Mouse (Mus musculus): Measurements from ENCODE around the gene Cyp2r1. TPM values are rescaled to one million over a fixed set of nuclear protein-coding genes. Genes with fewer than 3 reads are reported as not detected.
"Not testable (repeated sequence)": the region's sequence is repeated elsewhere in the genome, so short reads cannot be mapped to it uniquely, and the experiment has no call there.

The Cyp2r1 gene
- 4.3 and 4.5 TPM in 2 replicates for polyA plus RNA-seq (2015; fragmentation: Nextera tagmentation; extraction: Ambion mirVana)

DNA sequence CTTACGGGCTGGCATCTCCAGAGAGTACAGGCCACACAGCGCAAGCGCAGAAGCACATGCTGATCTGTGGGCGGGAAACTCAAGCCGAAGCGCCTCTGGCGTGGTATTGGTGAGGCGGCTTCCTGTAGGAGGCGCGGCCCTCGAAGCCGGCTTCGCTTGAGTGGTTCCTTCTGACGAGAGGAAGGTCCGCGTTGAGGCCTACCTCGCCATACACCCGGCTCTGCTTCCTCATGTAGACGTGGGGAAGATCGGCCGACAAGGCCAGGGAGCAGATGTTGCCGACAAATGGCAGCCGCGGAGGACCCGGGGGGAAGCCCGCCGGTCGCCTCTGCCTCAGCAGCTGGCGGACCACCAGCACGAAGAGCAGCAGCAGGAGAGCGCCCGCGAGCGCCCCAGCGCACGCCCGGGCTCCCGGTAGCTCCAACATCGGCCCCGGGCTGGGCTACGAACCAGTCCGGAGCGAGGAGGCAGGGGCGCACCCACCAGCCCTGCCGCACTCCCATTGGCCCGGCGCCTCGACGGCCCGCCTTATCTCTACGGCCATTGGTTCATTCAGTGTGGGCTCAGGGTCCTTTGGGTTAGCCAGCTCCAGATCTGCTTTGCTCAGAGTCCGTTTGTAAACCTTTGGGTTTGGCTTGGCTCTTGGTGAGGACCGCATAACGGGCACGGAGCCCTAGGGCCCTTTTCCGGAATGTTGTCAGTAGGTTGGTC is at the start of gene Cyp2r1:
Gene Cyp2r1, minus strand, starts transcription at position 442 of the 711 bp plus-strand sequence.
- H3K4me3 ChIP-seq (ENCODE audit: low read depth, low read length): peak within 1 kb of the TSS; percentile 49
- ATAC-seq: peak; percentile 96
- H3K9ac ChIP-seq (replicated peaks): peak within 1 kb of the TSS; percentile 75
- H3K27me3 ChIP-seq (ENCODE audit: insufficient read depth, low read length): no peaks in the 10 kb centered on the region
- TF ChIP-seq EP300 (IDR thresholded peaks at IDR 0.05; ENCODE audit: low read depth): no peak
- TF ChIP-seq CTCF (IDR thresholded peaks at IDR 0.05; ENCODE audit: low read depth): peak; percentile 45
- no peaks in the 10 kb centered on the region for H3K4me1 ChIP-seq (ENCODE audit: insufficient read depth)
- 4% methylated on average over 50 of the region's 56 CpGs for WGBS (ENCODE audit: insufficient replicate concordance)
- DNase-seq: peak; percentile 86
- H3K27ac ChIP-seq (ENCODE audit: low read depth): peak within 1 kb of the TSS; percentile 88
- no peaks in the 10 kb centered on the region for H3K36me3 ChIP-seq (replicated peaks; ENCODE audit: insufficient read depth, low read length)
- H3K9me3 ChIP-seq (ENCODE audit: low read length): no peaks in the 10 kb centered on the region
- peak within 1 kb of the TSS; percentile 83 for H3K4me2 ChIP-seq (ENCODE audit: low read depth, low read length)

GRCm38 (mm10) chr7:114594391-114594790 is 31.6 kb upstream of the Cyp2r1 start:
- H3K9ac ChIP-seq (replicated peaks); DNase-seq; H3K27me3 ChIP-seq (ENCODE audit: insufficient read depth, low read length); H3K27ac ChIP-seq (ENCODE audit: low read depth); H3K4me1 ChIP-seq (ENCODE audit: insufficient read depth); H3K9me3 ChIP-seq (ENCODE audit: low read length); ATAC-seq; H3K36me3 ChIP-seq (replicated peaks; ENCODE audit: insufficient read depth, low read length); H3K4me3 ChIP-seq (ENCODE audit: low read depth, low read length); H3K4me2 ChIP-seq (ENCODE audit: low read depth, low read length): not testable (repeated sequence)
- WGBS (ENCODE audit: insufficient replicate concordance): 89% methylated on average over 8 of the region's 8 CpGs

DNA sequence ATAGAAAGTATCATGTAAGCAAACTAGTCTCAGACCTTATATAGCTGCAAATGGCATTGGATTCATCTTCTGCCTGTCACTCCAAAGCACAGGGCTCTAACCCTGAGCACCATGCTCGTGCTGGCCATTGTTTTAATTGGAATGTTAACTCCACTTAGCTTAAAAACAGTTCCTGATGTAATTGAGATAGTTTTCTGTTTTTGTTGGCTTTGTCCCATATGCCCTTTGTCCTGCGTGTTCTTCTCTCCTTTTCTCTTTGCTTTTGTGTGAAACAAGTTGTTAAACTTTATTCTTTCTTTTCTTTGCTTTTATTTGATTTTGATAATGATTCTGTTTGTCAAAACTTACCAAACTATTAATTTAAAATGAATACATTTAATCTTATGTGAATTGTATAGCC is 19.7 kb upstream of the Cyp2r1 start:
- Histone ChIP-seq H3K9me3 (ENCODE audit: low read length) (no peaks in the 10 kb centered on the region), H3K27me3 (ENCODE audit: insufficient read depth, low read length) (no peaks in the 10 kb centered on the region), H3K4me1 (ENCODE audit: insufficient read depth) (no peaks in the 10 kb centered on the region), H3K36me3 (replicated peaks; ENCODE audit: insufficient read depth, low read length) (no peaks in the 10 kb centered on the region), H3K4me3 (ENCODE audit: low read depth, low read length) (no peak overlapping the region), H3K9ac (replicated peaks) (no peak overlapping the region), H3K27ac (ENCODE audit: low read depth) (no peak overlapping the region), H3K4me2 (ENCODE audit: low read depth, low read length) (no peak overlapping the region)
- ATAC-seq (no peak), DNase-seq (no peak)
- TF ChIP-seq CTCF (IDR thresholded peaks at IDR 0.05; ENCODE audit: low read depth): no peak
- WGBS (ENCODE audit: insufficient replicate concordance): 46% methylated on average over 2 of the region's 2 CpGs

- no peak overlapping the region for H3K4me3 ChIP-seq (ENCODE audit: low read depth, low read length)
- H3K27me3 ChIP-seq (ENCODE audit: insufficient read depth, low read length): no peaks in the 10 kb centered on the region
- no peak overlapping the region for H3K27ac ChIP-seq (ENCODE audit: low read depth)
- no peaks in the 10 kb centered on the region for H3K36me3 ChIP-seq (replicated peaks; ENCODE audit: insufficient read depth, low read length)
- no peak overlapping the region for H3K4me2 ChIP-seq (ENCODE audit: low read depth, low read length)
- 58% methylated on average over 5 of the region's 5 CpGs for WGBS (ENCODE audit: insufficient replicate concordance)
- H3K9ac ChIP-seq (replicated peaks): no peak overlapping the region
- H3K9me3 ChIP-seq (ENCODE audit: low read length): no peaks in the 10 kb centered on the region
- no peak for TF ChIP-seq EP300 (IDR thresholded peaks at IDR 0.05; ENCODE audit: low read depth)
- no peak for TF ChIP-seq CTCF (IDR thresholded peaks at IDR 0.05; ENCODE audit: low read depth)
- H3K4me1 ChIP-seq (ENCODE audit: insufficient read depth): no peaks in the 10 kb centered on the region
- no peak for DNase-seq
- no peak for ATAC-seq
Observed at GRCm38 (mm10) chr7:114581200-114581599, 18.4 kb upstream of the Cyp2r1 start.

DNA sequence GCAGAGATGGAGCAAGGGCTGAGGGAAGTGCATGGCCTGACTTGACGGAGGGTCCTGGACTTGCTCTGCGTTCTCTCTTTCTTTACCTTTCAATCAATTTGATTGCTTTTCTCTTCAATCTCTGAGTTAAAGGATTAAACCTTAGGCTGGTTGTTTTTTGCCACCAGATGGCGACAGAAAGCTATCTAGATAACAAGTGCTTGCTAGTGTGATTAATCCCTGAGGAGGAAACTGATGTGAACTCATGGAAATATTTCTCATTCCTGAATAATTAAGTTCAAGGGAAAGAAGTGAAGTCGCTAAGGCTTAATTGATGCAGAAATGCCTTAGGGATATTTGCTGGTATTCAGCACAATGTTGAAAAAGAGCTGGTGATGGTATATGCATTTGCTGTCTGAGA is 17.7 kb upstream of the Cyp2r1 start:
- H3K27me3 ChIP-seq (ENCODE audit: insufficient read depth, low read length): no peaks in the 10 kb centered on the region
- TF ChIP-seq EP300 (IDR thresholded peaks at IDR 0.05; ENCODE audit: low read depth): no peak
- peak; percentile 69 for TF ChIP-seq CTCF (IDR thresholded peaks at IDR 0.05; ENCODE audit: low read depth)
- no peaks in the 10 kb centered on the region for H3K4me1 ChIP-seq (ENCODE audit: insufficient read depth)
- H3K9me3 ChIP-seq (ENCODE audit: low read length): no peaks in the 10 kb centered on the region
- H3K4me3 ChIP-seq (ENCODE audit: low read depth, low read length): no peak overlapping the region
- DNase-seq (peak; percentile 28), ATAC-seq (no peak)
- 11% methylated on average over 4 of the region's 4 CpGs for WGBS (ENCODE audit: insufficient replicate concordance)
- H3K4me2 ChIP-seq (ENCODE audit: low read depth, low read length): no peak overlapping the region
- no peak overlapping the region for H3K9ac ChIP-seq (replicated peaks)
- H3K36me3 ChIP-seq (replicated peaks; ENCODE audit: insufficient read depth, low read length): no peaks in the 10 kb centered on the region
- H3K27ac ChIP-seq (ENCODE audit: low read depth): no peak overlapping the region

GRCm38 (mm10) chr7:114577665-114578064 is 14.9 kb upstream of the Cyp2r1 start:
- TF ChIP-seq EP300 (IDR thresholded peaks at IDR 0.05; ENCODE audit: low read depth): no peak
- no peak for TF ChIP-seq CTCF (IDR thresholded peaks at IDR 0.05; ENCODE audit: low read depth)
- 61% methylated on average over 1 of the region's 1 CpGs for WGBS (ENCODE audit: insufficient replicate concordance)
- H3K9ac ChIP-seq (replicated peaks): no peak overlapping the region
- H3K9me3 ChIP-seq (ENCODE audit: low read length): no peaks in the 10 kb centered on the region
- H3K36me3 ChIP-seq (replicated peaks; ENCODE audit: insufficient read depth, low read length): no peaks in the 10 kb centered on the region
- H3K27me3 ChIP-seq (ENCODE audit: insufficient read depth, low read length): no peaks in the 10 kb centered on the region
- no peak overlapping the region for H3K4me2 ChIP-seq (ENCODE audit: low read depth, low read length)
- no peak for DNase-seq
- H3K4me3 ChIP-seq (ENCODE audit: low read depth, low read length): no peak overlapping the region
- no peak overlapping the region for H3K27ac ChIP-seq (ENCODE audit: low read depth)
- ATAC-seq: no peak
- no peaks in the 10 kb centered on the region for H3K4me1 ChIP-seq (ENCODE audit: insufficient read depth)
